Mouse (Mus musculus) heart, postnatal 0 days (tissue): ENCODE data around the gene B3gnt2. TPM values are rescaled to one million over a fixed set of nuclear protein-coding genes. Genes with fewer than 3 reads are reported as not detected.

Experiments used
- ATAC-seq: fragments of 200-750 bp; cut with Nextera tagmentation; 2 replicates; pipeline ENCODE4 v1.8.0; 2017; ENCODE audit warnings: low read depth, moderate number of reproducible peaks, moderate library complexity; ENCODE audit not compliant: insufficient read depth
- DNase-seq: peaks from one replicate; pipeline ENCODE4 v3.0.0-alpha.2; 2016; ENCODE audit warnings: low spot score
- H3K27ac ChIP-seq: fragments of 300-500 bp; sonication (generic); 2 replicates; pipeline ENCODE4 v1.5.1; 2014; ENCODE audit warnings: low read depth, mild to moderate bottlenecking
- H3K27me3 ChIP-seq: fragments of 300-500 bp; sonication (generic); 2 replicates; pipeline ENCODE4 v1.6.1; 2014; ENCODE audit warnings: low read length, mixed read lengths; ENCODE audit not compliant: control insufficient read depth, insufficient read depth
- H3K36me3 ChIP-seq: fragments of 300-500 bp; sonication (generic); replicated peaks from 2 replicates; pipeline ENCODE4 v1.6.1; 2014; ENCODE audit warnings: low read length, mixed read lengths; ENCODE audit not compliant: control insufficient read depth, insufficient read depth
- H3K4me1 ChIP-seq: fragments of 300-500 bp; sonication (generic); 2 replicates; pipeline ENCODE4 v1.6.1; 2014; ENCODE audit warnings: antibody characterized with exemption; ENCODE audit not compliant: control insufficient read depth, insufficient read depth
- H3K4me2 ChIP-seq: fragments of 300-500 bp; sonication (generic); 2 replicates; pipeline ENCODE4 v1.6.1; 2014; ENCODE audit warnings: low read depth, mild to moderate bottlenecking, low read length, moderate library complexity
- H3K4me3 ChIP-seq: fragments of 300-500 bp; sonication (generic); 2 replicates; pipeline ENCODE4 v1.5.1; 2014; ENCODE audit warnings: low read depth, low read length
- H3K9ac ChIP-seq: fragments of 300-500 bp; sonication (generic); replicated peaks from 2 replicates; pipeline ENCODE4 v1.6.1; 2014; ENCODE audit warnings: low read depth, low read length, mixed read lengths
- H3K9me3 ChIP-seq: fragments of 300-500 bp; sonication (generic); replicated peaks from 2 replicates; pipeline ENCODE4 v1.6.1; 2016; ENCODE audit warnings: low read length; ENCODE audit not compliant: control insufficient read depth
- CTCF ChIP-seq: IDR thresholded peaks from 2 replicates; pipeline ENCODE4 v1.5.1; 2016; ENCODE audit warnings: antibody characterized with exemption, control low read depth, low read depth
- EP300 ChIP-seq: IDR thresholded peaks from 2 replicates; pipeline ENCODE4 v1.6.1; 2016; ENCODE audit warnings: antibody characterized with exemption, low read depth
- WGBS: fragments of 180-500 bp; shearing (Covaris S2); extraction: QIAGEN DNeasy Blood & Tissue Kit; methylation state at CpG from one replicate; pipeline ENCODE4 v1.1.7; 2014; 5-methylcytosine and 5-hydroxymethylcytosine counted together
- polyA plus RNA-seq: library from polyadenylated mRNA; unstranded; fragments of >200 nt; fragmentation: Nextera tagmentation; extraction: Ambion mirVana; gene quantifications from 2 replicates; pipeline ENCODE4 v1.2.1, GENCODE M21; 2015
- total RNA-seq: library from RNA; depleted of rRNA; stranded (reverse); fragments of >200 nt; gene quantifications from 2 replicates; pipeline ENCODE4 v1.2.3, GENCODE M21; 2014; ENCODE audit warnings: low replicate concordance

Gene B3gnt2
- total and polyA plus RNA-seq, 2 experiments from 2014 or later = 5.9 to 22.6 TPM

- TF ChIP-seq EP300 (no peak), CTCF (no peak)
- H3K27me3 ChIP-seq = no peaks in the 10 kb centered on the region
- peaks cover 12% of the 10 kb centered on the region; the same call in 1 of the 2 replicates for H3K4me1 ChIP-seq
- DNase-seq (no peak), ATAC-seq (no peak)
- H3K4me2 ChIP-seq = no peak overlapping the region
- no peak overlapping the region for H3K27ac ChIP-seq
- H3K9me3 ChIP-seq = no peaks in the 10 kb centered on the region
- no peaks in the 10 kb centered on the region for H3K36me3 ChIP-seq
- no peak overlapping the region for H3K9ac ChIP-seq
- no peak overlapping the region for H3K4me3 ChIP-seq
- WGBS = 68% methylated on average over 3 of the region's 3 CpGs
These were observed 16.0 kb upstream of the B3gnt2 start for GRCm38 (mm10) chr11:22876680-22877330.

GRCm38 (mm10) chr11:22875279-22875678 lies 14.5 kb upstream of the B3gnt2 start:
- WGBS = 74% methylated on average over 4 of the region's 4 CpGs
- TF ChIP-seq CTCF = no peak
- TF ChIP-seq EP300 = no peak

GRCm38 (mm10) chr11:22874747-22875146 lies 14.0 kb upstream of the B3gnt2 start:
- Histone ChIP-seq H3K4me1 (peaks cover 12% of the 10 kb centered on the region; the same call in 1 of the 2 replicates), H3K27ac (no peak overlapping the region), H3K9ac (no peak overlapping the region), H3K36me3 (no peaks in the 10 kb centered on the region), H3K9me3 (no peaks in the 10 kb centered on the region), H3K4me2 (no peak overlapping the region), H3K27me3 (no peaks in the 10 kb centered on the region), H3K4me3 (no peak overlapping the region)
- 80% methylated on average over 6 of the region's 6 CpGs for WGBS
- TF ChIP-seq EP300 (no peak), CTCF (no peak)
- no peak for DNase-seq
- no peak for ATAC-seq

More at GRCm38 (mm10) chr11:22875279-22875678, 14.5 kb upstream of the B3gnt2 start:
- Histone ChIP-seq H3K27ac (no peak overlapping the region), H3K4me2 (no peak overlapping the region), H3K36me3 (no peaks in the 10 kb centered on the region), H3K9ac (no peak overlapping the region), H3K4me1 (peaks cover 12% of the 10 kb centered on the region; the same call in 1 of the 2 replicates), H3K9me3 (no peaks in the 10 kb centered on the region), H3K27me3 (no peaks in the 10 kb centered on the region), H3K4me3 (no peak overlapping the region)
- DNase-seq (no peak), ATAC-seq (no peak)

GRCm38 (mm10) chr11:22873383-22873782 lies 12.6 kb upstream of the B3gnt2 start:
- TF ChIP-seq CTCF (no peak), EP300 (no peak)
- peaks cover 12% of the 10 kb centered on the region; the same call in 1 of the 2 replicates for H3K4me1 ChIP-seq
- no peaks in the 10 kb centered on the region for H3K36me3 ChIP-seq
- no peaks in the 10 kb centered on the region for H3K27me3 ChIP-seq
- DNase-seq = no peak
- 56% methylated on average over 4 of the region's 4 CpGs for WGBS
- H3K27ac ChIP-seq = peak overlapping the region; percentile 40
- no peak overlapping the region for H3K4me2 ChIP-seq
- no peak for ATAC-seq
- no peak overlapping the region for H3K4me3 ChIP-seq
- no peak overlapping the region for H3K9ac ChIP-seq
- no peaks in the 10 kb centered on the region for H3K9me3 ChIP-seq

- no peak for DNase-seq
These were observed 11.5 kb upstream of the B3gnt2 start for GRCm38 (mm10) chr11:22872307-22872680.

More at GRCm38 (mm10) chr11:22872307-22872680, 11.5 kb upstream of the B3gnt2 start:
- ATAC-seq = no peak
- WGBS = 51% methylated on average over 4 of the region's 4 CpGs
- Histone ChIP-seq H3K27ac (peak overlapping the region; percentile 77), H3K4me1 (peaks cover 12% of the 10 kb centered on the region; the same call in 1 of the 2 replicates), H3K4me2 (peak overlapping the region; percentile 50), H3K36me3 (no peaks in the 10 kb centered on the region), H3K4me3 (peak overlapping the region; percentile 12; the same call in 1 of the 2 replicates), H3K9me3 (no peaks in the 10 kb centered on the region), H3K27me3 (no peaks in the 10 kb centered on the region), H3K9ac (no peak overlapping the region)
- TF ChIP-seq EP300 = no peak
